Mouse (Mus musculus): ENCODE data around the gene Fam92b.

Gene Fam92b

GRCm38 (mm10) chr8:120190107-120190809 is 13.0 kb upstream of the Fam92b start:
- DNase-seq (ENCODE audit: low spot score) = no peak

GRCm38 (mm10) chr8:120189440-120189839 is 12.2 kb upstream of the Fam92b start:
- DNase-seq (ENCODE audit: low spot score) = no peak

GRCm38 (mm10) chr8:120188510-120188909 is 11.2 kb upstream of the Fam92b start:
- DNase-seq (ENCODE audit: low spot score) = no peak

GRCm38 (mm10) chr8:120186454-120186853 is 9.2 kb upstream of the Fam92b start:
- DNase-seq (ENCODE audit: low spot score) = no peak

GRCm38 (mm10) chr8:120184850-120185792 is 7.9 kb upstream of the Fam92b start:
- peak; percentile 67 for DNase-seq (ENCODE audit: low spot score)

- DNase-seq (ENCODE audit: low spot score) = no peak
Measured at GRCm38 (mm10) chr8:120184366-120184765, 7.1 kb upstream of the Fam92b start.

- no peak for DNase-seq (ENCODE audit: low spot score)
Measured at GRCm38 (mm10) chr8:120181861-120182414, 4.7 kb upstream of the Fam92b start.

- DNase-seq (ENCODE audit: low spot score) = peak; percentile 4
Measured at GRCm38 (mm10) chr8:120181274-120181673, 4.0 kb upstream of the Fam92b start.

- peak; percentile 53 for DNase-seq (ENCODE audit: low spot score)
Measured at GRCm38 (mm10) chr8:120180445-120180970, 3.2 kb upstream of the Fam92b start.

GRCm38 (mm10) chr8:120179027-120179431 is 1.8 kb upstream of the Fam92b start:
- DNase-seq (ENCODE audit: low spot score) = peak; percentile 95

- DNase-seq (ENCODE audit: low spot score) = peak; percentile 35
Measured at GRCm38 (mm10) chr8:120178124-120178514, 853 bp upstream of the Fam92b start.

GRCm38 (mm10) chr8:120176605-120177004 is 661 bp downstream of the Fam92b start:
- DNase-seq (ENCODE audit: low spot score) = no peak

GRCm38 (mm10) chr8:120174606-120175005 is 2.7 kb downstream of the Fam92b start:
- no peak for DNase-seq (ENCODE audit: low spot score)

- no peak for DNase-seq (ENCODE audit: low spot score)
Measured at GRCm38 (mm10) chr8:120173195-120173594, 4.1 kb downstream of the Fam92b start.

GRCm38 (mm10) chr8:120169119-120169518 is 8.1 kb downstream of the Fam92b start:
- DNase-seq (ENCODE audit: low spot score) = no peak

GRCm38 (mm10) chr8:120167821-120168220 is 9.4 kb downstream of the Fam92b start:
- DNase-seq (ENCODE audit: low spot score) = no peak

GRCm38 (mm10) chr8:120167136-120167535 is 10.1 kb downstream of the Fam92b start:
- DNase-seq (ENCODE audit: low spot score) = no peak

GRCm38 (mm10) chr8:120164026-120164425 is 13.2 kb downstream of the Fam92b start:
- DNase-seq (ENCODE audit: low spot score) = no peak

GRCm38 (mm10) chr8:120163376-120163775 is 13.9 kb downstream of the Fam92b start:
- DNase-seq (ENCODE audit: low spot score) = no peak

- no peak for DNase-seq (ENCODE audit: low spot score)
Measured at GRCm38 (mm10) chr8:120162404-120162752, 14.9 kb downstream of the Fam92b start.

- no peak for DNase-seq (ENCODE audit: low spot score)
Measured at GRCm38 (mm10) chr8:120161658-120162403, 15.4 kb downstream of the Fam92b start.

- no peak for DNase-seq (ENCODE audit: low spot score)
Measured at GRCm38 (mm10) chr8:120160366-120160765, 16.9 kb downstream of the Fam92b start.

Measured in embryo, embryonic 10 days (tissue).